Mouse (Mus musculus) liver, embryonic 11.5 days (tissue): ENCODE results near the gene Syt8. TPM values are rescaled to one million over a fixed set of nuclear protein-coding genes. Genes with fewer than 3 reads are reported as not detected.

ENCODE experiments used
- ATAC-seq: fragments of 200-750 bp; cut with Nextera tagmentation; replicated peaks from 2 replicates; pipeline ENCODE4 v1.8.0; 2017; ENCODE audit warnings: moderate number of reproducible peaks, mild to moderate bottlenecking, moderate TSS enrichment, moderate library complexity; ENCODE audit not compliant: low FRiP score
- DNase-seq: peaks from one replicate; pipeline ENCODE4 v3.0.0-alpha.2; 2017; ENCODE audit warnings: low spot score
- H3K27ac ChIP-seq: fragments of 300-500 bp; sonication (generic); 2 replicates; pipeline ENCODE4 v1.5.1; 2014; ENCODE audit warnings: mild to moderate bottlenecking, low read depth, low read length, control low read depth
- H3K27me3 ChIP-seq: fragments of 300-500 bp; sonication (generic); replicated peaks from 2 replicates; pipeline ENCODE4 v1.6.1; 2014; ENCODE audit warnings: low read length, mixed read lengths; ENCODE audit not compliant: control insufficient read depth, insufficient read depth
- H3K36me3 ChIP-seq: fragments of 300-500 bp; sonication (generic); 2 replicates; pipeline ENCODE4 v1.6.1; 2014; ENCODE audit warnings: mild to moderate bottlenecking, low read length, moderate library complexity, mixed read lengths; ENCODE audit not compliant: control insufficient read depth, insufficient read depth
- H3K4me1 ChIP-seq: fragments of 300-500 bp; sonication (generic); replicated peaks from 2 replicates; pipeline ENCODE4 v1.6.1; 2014; ENCODE audit warnings: low read length, mixed read lengths; ENCODE audit not compliant: control insufficient read depth, insufficient read depth
- H3K4me2 ChIP-seq: fragments of 300-500 bp; sonication (generic); 2 replicates; pipeline ENCODE4 v1.6.1; 2014; ENCODE audit warnings: mild to moderate bottlenecking, control low read depth, moderate library complexity
- H3K4me3 ChIP-seq: fragments of 300-500 bp; sonication (generic); 2 replicates; pipeline ENCODE4 v1.5.1; 2014; ENCODE audit warnings: low read depth, low read length, control low read depth
- H3K9ac ChIP-seq: fragments of 300-500 bp; sonication (generic); 2 replicates; pipeline ENCODE4 v1.6.1; 2014; ENCODE audit warnings: low read depth, low read length, control low read depth
- H3K9me3 ChIP-seq: fragments of 300-500 bp; sonication (generic); 2 replicates; pipeline ENCODE4 v1.6.1; 2016; ENCODE audit warnings: low read length, inconsistent platforms, mixed read lengths; ENCODE audit not compliant: control insufficient read depth
- WGBS: fragments of 180-500 bp; shearing (Covaris S2); extraction: QIAGEN DNeasy Blood & Tissue Kit; methylation state at CpG from one replicate; pipeline ENCODE4 v1.1.7; 2014; 5-methylcytosine and 5-hydroxymethylcytosine counted together
- polyA plus RNA-seq: library from polyadenylated mRNA; unstranded; fragments of >200 nt; fragmentation: Nextera tagmentation; extraction: Ambion mirVana; gene quantifications from 2 replicates; pipeline ENCODE4 v1.2.1, GENCODE M21; 2014

Syt8 gene
- polyA plus RNA-seq, 1 experiment from 2014 or later = 0.41 TPM

DNA sequence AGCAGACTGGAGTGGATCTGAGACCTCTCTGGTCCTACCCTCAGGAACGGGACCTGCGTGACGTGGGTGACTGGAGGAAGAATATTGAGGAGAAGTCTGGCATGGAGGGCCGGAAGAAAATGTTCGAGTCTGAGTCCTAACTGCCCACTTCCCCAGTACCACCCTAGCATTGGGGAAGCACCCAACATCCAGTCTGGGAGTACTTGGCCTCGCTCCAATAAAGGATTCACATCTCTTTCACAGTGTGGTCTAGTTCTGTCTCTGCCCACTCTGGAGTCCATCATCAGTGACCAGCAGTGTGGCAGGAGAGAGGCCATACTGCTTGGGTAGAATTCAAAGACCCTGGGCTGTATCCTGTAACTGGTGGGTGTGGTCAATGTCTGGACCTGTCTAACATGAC is 9.5 kb downstream of the Syt8 start:
- Histone ChIP-seq H3K27ac (no peak overlapping the region), H3K4me1 (0 out of 2 replicates have a peak, but pooled peaks cover 4% of the 10 kb centered on the region), H3K27me3 (no peaks in the 10 kb centered on the region), H3K9ac (no peak overlapping the region), H3K4me3 (no peak overlapping the region), H3K9me3 (no peaks in the 10 kb centered on the region), H3K4me2 (no peak overlapping the region), H3K36me3 (no peaks in the 10 kb centered on the region)
- ATAC-seq = no peak
- WGBS = 77% methylated on average over 6 of the region's 6 CpGs
- DNase-seq = no peak

DNA sequence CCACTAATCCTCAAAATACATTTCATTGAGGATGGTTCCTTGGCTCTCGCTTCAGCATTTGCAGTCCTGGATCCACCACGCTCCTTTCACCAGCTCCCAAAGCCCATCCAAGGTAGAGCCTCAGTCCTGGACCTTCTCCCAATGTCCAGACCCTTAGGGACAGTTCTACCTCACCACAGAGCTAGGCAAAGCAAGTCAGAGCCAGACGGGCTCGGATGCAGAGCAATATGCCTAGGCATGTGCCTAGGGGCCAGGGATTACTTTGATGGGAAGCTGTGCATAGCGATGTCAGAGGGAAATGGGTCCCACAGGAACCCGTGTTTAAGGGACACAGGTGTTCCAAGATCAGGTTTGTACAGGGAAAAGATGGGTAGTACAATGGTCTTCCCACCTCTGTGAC is 10.7 kb downstream of the Syt8 start:
- H3K4me1 ChIP-seq = 0 out of 2 replicates have a peak, but pooled peaks cover 4% of the 10 kb centered on the region
- ATAC-seq (no peak), DNase-seq (no peak)
- H3K9me3 ChIP-seq = no peaks in the 10 kb centered on the region
- H3K4me3 ChIP-seq = no peak overlapping the region
- H3K4me2 ChIP-seq = no peak overlapping the region
- no peaks in the 10 kb centered on the region for H3K36me3 ChIP-seq
- no peak overlapping the region for H3K9ac ChIP-seq
- no peaks in the 10 kb centered on the region for H3K27me3 ChIP-seq
- 86% methylated on average over 6 of the region's 6 CpGs for WGBS
- no peak overlapping the region for H3K27ac ChIP-seq

GRCm38 (mm10) chr7:142446264-142446663 is 11.6 kb downstream of the Syt8 start:
- H3K27ac ChIP-seq = no peak overlapping the region
- no peak overlapping the region for H3K9ac ChIP-seq
- H3K4me3 ChIP-seq = no peak overlapping the region
- no peak overlapping the region for H3K4me2 ChIP-seq
- ATAC-seq (no peak), DNase-seq (no peak)
- H3K36me3 ChIP-seq = no peaks in the 10 kb centered on the region
- H3K27me3 ChIP-seq = no peaks in the 10 kb centered on the region
- H3K9me3 ChIP-seq = no peaks in the 10 kb centered on the region
- no peaks in the 10 kb centered on the region for H3K4me1 ChIP-seq
- 72% methylated on average over 4 of the region's 4 CpGs for WGBS

- Histone ChIP-seq H3K4me2 (no peak overlapping the region), H3K27ac (no peak overlapping the region), H3K27me3 (no peaks in the 10 kb centered on the region), H3K9ac (no peak overlapping the region), H3K4me1 (no peaks in the 10 kb centered on the region), H3K36me3 (no peaks in the 10 kb centered on the region), H3K4me3 (no peak overlapping the region), H3K9me3 (no peaks in the 10 kb centered on the region)
- DNase-seq (no peak), ATAC-seq (no peak)
- 67% methylated on average over 6 of the region's 6 CpGs for WGBS
These were observed 14.5 kb downstream of the Syt8 start for GRCm38 (mm10) chr7:142449038-142449617.

DNA sequence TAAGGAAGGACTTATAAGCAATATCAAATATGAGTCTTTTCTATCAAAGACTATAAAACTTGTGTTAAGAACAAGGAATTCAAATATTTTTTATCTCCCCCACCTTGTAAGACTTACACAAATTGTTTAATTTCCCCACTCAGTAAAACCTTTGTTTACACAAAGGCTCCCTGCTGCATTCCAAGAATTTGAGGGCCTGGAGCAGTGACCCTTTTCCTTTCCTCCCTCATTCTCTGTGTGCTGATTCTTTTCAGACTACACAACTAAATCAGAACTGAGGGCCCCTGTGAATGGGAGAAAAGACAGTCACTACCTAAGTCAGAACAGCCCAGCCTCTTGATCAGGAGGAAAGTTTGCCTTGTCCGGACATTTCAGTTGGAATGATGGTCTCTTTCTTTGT is 20.1 kb downstream of the Syt8 start:
- no peaks in the 10 kb centered on the region for H3K27me3 ChIP-seq
- H3K4me2 ChIP-seq = no peak overlapping the region
- H3K9me3 ChIP-seq = no peaks in the 10 kb centered on the region
- H3K27ac ChIP-seq = peak overlapping the region; percentile 25; the same call in 1 of the 2 replicates
- ATAC-seq = no peak
- WGBS = 47% methylated on average over 1 of the region's 1 CpGs
- H3K9ac ChIP-seq = no peak overlapping the region
- H3K36me3 ChIP-seq = no peaks in the 10 kb centered on the region
- DNase-seq = no peak
- H3K4me1 ChIP-seq = peaks cover 18% of the 10 kb centered on the region
- no peak overlapping the region for H3K4me3 ChIP-seq

GRCm38 (mm10) chr7:142455251-142455650 is 20.6 kb downstream of the Syt8 start:
- 0 out of 2 replicates have a peak overlapping the region, but pooled peaks have one; percentile 5 for H3K9ac ChIP-seq
- DNase-seq = no peak
- H3K36me3 ChIP-seq = no peaks in the 10 kb centered on the region
- 68% methylated on average over 2 of the region's 2 CpGs for WGBS
- H3K4me2 ChIP-seq = no peak overlapping the region
- no peaks in the 10 kb centered on the region for H3K27me3 ChIP-seq
- no peak overlapping the region for H3K4me3 ChIP-seq
- ATAC-seq = no peak
- H3K27ac ChIP-seq = peak overlapping the region; percentile 25; the same call in 1 of the 2 replicates
- peaks cover 18% of the 10 kb centered on the region for H3K4me1 ChIP-seq
- H3K9me3 ChIP-seq = no peaks in the 10 kb centered on the region

GRCm38 (mm10) chr7:142456806-142457205 is 22.2 kb downstream of the Syt8 start:
- Histone ChIP-seq H3K4me2 (no peak overlapping the region), H3K27me3 (no peaks in the 10 kb centered on the region), H3K9ac (no peak overlapping the region), H3K4me3 (no peak overlapping the region), H3K27ac (peak overlapping the region; percentile 35; the same call in 1 of the 2 replicates), H3K4me1 (peaks cover 18% of the 10 kb centered on the region), H3K36me3 (no peaks in the 10 kb centered on the region), H3K9me3 (no peaks in the 10 kb centered on the region)
- DNase-seq (no peak), ATAC-seq (no peak)
- 48% methylated on average over 3 of the region's 3 CpGs for WGBS

DNA sequence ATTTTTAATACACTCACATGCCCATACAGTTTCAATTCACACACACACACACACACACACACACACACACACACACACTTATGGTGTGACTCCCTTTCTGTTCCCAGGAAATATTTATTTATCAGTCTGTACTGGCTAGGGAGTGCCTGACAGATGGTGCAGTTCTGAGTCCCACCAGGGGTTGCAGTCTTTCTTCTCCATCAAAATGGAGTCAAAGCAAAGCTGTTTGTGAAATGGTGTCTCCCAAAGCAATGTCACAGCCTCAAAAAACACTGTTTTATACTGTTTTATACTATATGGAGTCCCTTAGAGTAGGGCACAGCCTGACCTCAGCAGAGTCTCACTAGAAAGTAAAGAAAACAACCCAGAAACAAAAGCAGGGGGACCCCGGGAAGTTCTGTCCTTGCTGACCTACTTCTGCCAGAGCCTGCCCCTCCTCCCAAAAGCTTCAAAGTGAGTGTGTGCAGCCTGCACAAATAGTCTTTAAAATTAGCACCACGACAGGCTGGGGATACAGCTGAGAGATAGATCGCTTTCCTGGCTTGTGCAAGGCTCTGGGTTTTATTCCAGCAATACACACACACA is 22.7 kb downstream of the Syt8 start:
- H3K9ac ChIP-seq = no peak overlapping the region
- peaks cover 18% of the 10 kb centered on the region for H3K4me1 ChIP-seq
- H3K27me3 ChIP-seq = no peaks in the 10 kb centered on the region
- no peak overlapping the region for H3K4me2 ChIP-seq
- WGBS = 31% methylated on average over 3 of the region's 3 CpGs
- H3K4me3 ChIP-seq = no peak overlapping the region
- H3K36me3 ChIP-seq = no peaks in the 10 kb centered on the region
- no peaks in the 10 kb centered on the region for H3K9me3 ChIP-seq
- peak overlapping the region; percentile 52; the same call in 1 of the 2 replicates for H3K27ac ChIP-seq
- ATAC-seq (no peak), DNase-seq (peak; percentile 33)

- H3K4me2 ChIP-seq = no peak overlapping the region
- no peaks in the 10 kb centered on the region for H3K9me3 ChIP-seq
- H3K36me3 ChIP-seq = no peaks in the 10 kb centered on the region
- DNase-seq (no peak), ATAC-seq (0 out of 2 replicates have a peak, but pooled peaks have one; percentile 12)
- WGBS = 29% methylated on average over 2 of the region's 2 CpGs
- H3K9ac ChIP-seq = no peak overlapping the region
- H3K27ac ChIP-seq = peak overlapping the region; percentile 52; the same call in 1 of the 2 replicates
- H3K4me1 ChIP-seq = peaks cover 18% of the 10 kb centered on the region
- H3K27me3 ChIP-seq = no peaks in the 10 kb centered on the region
- H3K4me3 ChIP-seq = no peak overlapping the region
These were observed 23.4 kb downstream of the Syt8 start for GRCm38 (mm10) chr7:142458026-142458425.
